Mouse (Mus musculus): Measurements from ENCODE around the gene Ccdc155. TPM values are rescaled to one million over a fixed set of nuclear protein-coding genes. Genes with fewer than 3 reads are reported as not detected.

Ccdc155 gene
- polyA plus RNA-seq, 1 experiment, result 0.20 TPM

GRCm38 (mm10) chr7:45182606-45183005, 22.1 kb downstream of the Ccdc155 start:
- no peak overlapping the region for H3K27ac ChIP-seq (ENCODE audit: insufficient read depth, low read length)
- peak overlapping the region; percentile 38; the same call in 1 of the 2 replicates for H3K4me3 ChIP-seq (ENCODE audit: extremely low read depth, insufficient read depth, insufficient read length)
- H3K27me3 ChIP-seq (ENCODE audit: control insufficient read depth, insufficient read depth, low read length), result peaks cover 17% of the 10 kb centered on the region
- no peak for TF ChIP-seq POLR2A (IDR thresholded peaks at IDR 0.05; ENCODE audit: low read depth, low read length)
- TF ChIP-seq CTCF (IDR thresholded peaks at IDR 0.05; ENCODE audit: extremely low read depth, insufficient read depth, insufficient read length, insufficient replicate concordance), result no peak
- H3K4me1 ChIP-seq (ENCODE audit: control insufficient read depth, insufficient read depth, insufficient read length), result peaks cover 4% of the 10 kb centered on the region; the same call in 1 of the 2 replicates
- WGBS, result 16% methylated on average over 11 of the region's 11 CpGs
- H3K36me3 ChIP-seq (ENCODE audit: control insufficient read depth, insufficient read depth, low read length), result no peaks in the 10 kb centered on the region
- DNase-seq (ENCODE audit: low read depth in 1 of 2, low spot score in 2 of 2), result no peak

GRCm38 (mm10) chr7:45182199-45182601, 22.5 kb downstream of the Ccdc155 start:
- TF ChIP-seq CTCF (IDR thresholded peaks at IDR 0.05; ENCODE audit: extremely low read depth, insufficient read depth, insufficient read length, insufficient replicate concordance) (no peak), POLR2A (IDR thresholded peaks at IDR 0.05; ENCODE audit: low read depth, low read length) (no peak)
- peaks cover 21% of the 10 kb centered on the region for H3K27me3 ChIP-seq (ENCODE audit: control insufficient read depth, insufficient read depth, low read length)
- under 1% methylated on average over 34 of the region's 34 CpGs for WGBS

GRCm38 (mm10) chr7:45181540-45181939, 23.2 kb downstream of the Ccdc155 start:
- Histone ChIP-seq H3K27me3 (ENCODE audit: control insufficient read depth, insufficient read depth, low read length) (peaks cover 24% of the 10 kb centered on the region), H3K36me3 (ENCODE audit: control insufficient read depth, insufficient read depth, low read length) (no peaks in the 10 kb centered on the region), H3K27ac (ENCODE audit: insufficient read depth, low read length) (no peak overlapping the region), H3K4me3 (ENCODE audit: extremely low read depth, insufficient read depth, insufficient read length) (no peak overlapping the region), H3K4me1 (ENCODE audit: control insufficient read depth, insufficient read depth, insufficient read length) (peaks cover 4% of the 10 kb centered on the region; the same call in 1 of the 2 replicates)
- WGBS, result 11% methylated on average over 35 of the region's 35 CpGs
- no peak for DNase-seq (ENCODE audit: low read depth in 1 of 2, low spot score in 2 of 2)
- TF ChIP-seq POLR2A (IDR thresholded peaks at IDR 0.05; ENCODE audit: low read depth, low read length) (no peak), CTCF (IDR thresholded peaks at IDR 0.05; ENCODE audit: extremely low read depth, insufficient read depth, insufficient read length, insufficient replicate concordance) (no peak)

More at GRCm38 (mm10) chr7:45182199-45182601, 22.5 kb downstream of the Ccdc155 start:
- H3K27ac ChIP-seq (ENCODE audit: insufficient read depth, low read length), result no peak overlapping the region
- H3K4me3 ChIP-seq (ENCODE audit: extremely low read depth, insufficient read depth, insufficient read length), result peak overlapping the region; percentile 38; the same call in 1 of the 2 replicates
- peak; percentile 75 to 84 for DNase-seq (ENCODE audit: low read depth in 1 of 2, low spot score in 2 of 2)
- peaks cover 4% of the 10 kb centered on the region; the same call in 1 of the 2 replicates for H3K4me1 ChIP-seq (ENCODE audit: control insufficient read depth, insufficient read depth, insufficient read length)
- no peaks in the 10 kb centered on the region for H3K36me3 ChIP-seq (ENCODE audit: control insufficient read depth, insufficient read depth, low read length)

GRCm38 (mm10) chr7:45180896-45181477, 23.7 kb downstream of the Ccdc155 start, which contains the start of gene Pth2:
Gene Pth2 (plus strand): TSS chr7:45180995.
- TF ChIP-seq CTCF (IDR thresholded peaks at IDR 0.05; ENCODE audit: extremely low read depth, insufficient read depth, insufficient read length, insufficient replicate concordance), result no peak
- TF ChIP-seq POLR2A (IDR thresholded peaks at IDR 0.05; ENCODE audit: low read depth, low read length), result no peak
- no peaks in the 10 kb centered on the region for H3K36me3 ChIP-seq (ENCODE audit: control insufficient read depth, insufficient read depth, low read length)
- no peak for DNase-seq (ENCODE audit: low read depth in 1 of 2, low spot score in 2 of 2)
- no peak within 1 kb of the TSS for H3K27ac ChIP-seq (ENCODE audit: insufficient read depth, low read length)
- WGBS, result 36% methylated on average over 20 of the region's 20 CpGs
- H3K4me1 ChIP-seq (ENCODE audit: control insufficient read depth, insufficient read depth, insufficient read length), result peaks cover 5% of the 10 kb centered on the region
- H3K4me3 ChIP-seq (ENCODE audit: extremely low read depth, insufficient read depth, insufficient read length), result no peak within 1 kb of the TSS
- H3K27me3 ChIP-seq (ENCODE audit: control insufficient read depth, insufficient read depth, low read length), result peaks cover 28% of the 10 kb centered on the region

- H3K27ac ChIP-seq (ENCODE audit: insufficient read depth, low read length), result no peak within 1 kb of the TSS
- H3K4me1 ChIP-seq (ENCODE audit: control insufficient read depth, insufficient read depth, insufficient read length), result peaks cover 10% of the 10 kb centered on the region
- no peak for TF ChIP-seq CTCF (IDR thresholded peaks at IDR 0.05; ENCODE audit: extremely low read depth, insufficient read depth, insufficient read length, insufficient replicate concordance)
- TF ChIP-seq POLR2A (IDR thresholded peaks at IDR 0.05; ENCODE audit: low read depth, low read length), result no peak
- DNase-seq (ENCODE audit: low read depth in 1 of 2, low spot score in 2 of 2), result no peak
- no peak within 1 kb of the TSS for H3K4me3 ChIP-seq (ENCODE audit: extremely low read depth, insufficient read depth, insufficient read length)
- H3K36me3 ChIP-seq (ENCODE audit: control insufficient read depth, insufficient read depth, low read length), result no peaks in the 10 kb centered on the region
- peaks cover 36% of the 10 kb centered on the region for H3K27me3 ChIP-seq (ENCODE audit: control insufficient read depth, insufficient read depth, low read length)
- WGBS, result 48% methylated on average over 7 of the region's 7 CpGs
Measured at GRCm38 (mm10) chr7:45179469-45179868, 25.2 kb downstream of the Ccdc155 start, which contains the start of gene Gfy. Gene Gfy (minus strand): TSS chr7:45179569.

- DNase-seq (ENCODE audit: low read depth in 1 of 2, low spot score in 2 of 2), result no peak
- Histone ChIP-seq H3K4me3 (ENCODE audit: extremely low read depth, insufficient read depth, insufficient read length) (no peak overlapping the region), H3K4me1 (ENCODE audit: control insufficient read depth, insufficient read depth, insufficient read length) (peaks cover 10% of the 10 kb centered on the region), H3K27me3 (ENCODE audit: control insufficient read depth, insufficient read depth, low read length) (peaks cover 36% of the 10 kb centered on the region), H3K27ac (ENCODE audit: insufficient read depth, low read length) (no peak overlapping the region), H3K36me3 (ENCODE audit: control insufficient read depth, insufficient read depth, low read length) (no peaks in the 10 kb centered on the region)
- TF ChIP-seq CTCF (IDR thresholded peaks at IDR 0.05; ENCODE audit: extremely low read depth, insufficient read depth, insufficient read length, insufficient replicate concordance) (no peak), POLR2A (IDR thresholded peaks at IDR 0.05; ENCODE audit: low read depth, low read length) (no peak)
- 28% methylated on average over 7 of the region's 7 CpGs for WGBS
Measured at GRCm38 (mm10) chr7:45178550-45178949, 26.1 kb downstream of the Ccdc155 start.

- TF ChIP-seq CTCF (IDR thresholded peaks at IDR 0.05; ENCODE audit: extremely low read depth, insufficient read depth, insufficient read length, insufficient replicate concordance) (no peak), POLR2A (IDR thresholded peaks at IDR 0.05; ENCODE audit: low read depth, low read length) (no peak)
- 5% methylated on average over 31 of the region's 31 CpGs for WGBS
- Histone ChIP-seq H3K27me3 (ENCODE audit: control insufficient read depth, insufficient read depth, low read length) (peaks cover 28% of the 10 kb centered on the region), H3K36me3 (ENCODE audit: control insufficient read depth, insufficient read depth, low read length) (no peaks in the 10 kb centered on the region), H3K4me3 (ENCODE audit: extremely low read depth, insufficient read depth, insufficient read length) (no peak overlapping the region), H3K4me1 (ENCODE audit: control insufficient read depth, insufficient read depth, insufficient read length) (peaks cover 5% of the 10 kb centered on the region), H3K27ac (ENCODE audit: insufficient read depth, low read length) (no peak overlapping the region)
- DNase-seq (ENCODE audit: low read depth in 1 of 2, low spot score in 2 of 2), result no peak
Measured at GRCm38 (mm10) chr7:45176356-45176755, 28.3 kb downstream of the Ccdc155 start.

Measured in spleen, adult 2 months (tissue).